Mouse (Mus musculus): ENCODE data around the gene Pdia2.
"Not testable (repeated sequence)": the region's sequence is repeated elsewhere in the genome, so short reads cannot be mapped to it uniquely, and the experiment has no call there.

Pdia2 gene

DNA sequence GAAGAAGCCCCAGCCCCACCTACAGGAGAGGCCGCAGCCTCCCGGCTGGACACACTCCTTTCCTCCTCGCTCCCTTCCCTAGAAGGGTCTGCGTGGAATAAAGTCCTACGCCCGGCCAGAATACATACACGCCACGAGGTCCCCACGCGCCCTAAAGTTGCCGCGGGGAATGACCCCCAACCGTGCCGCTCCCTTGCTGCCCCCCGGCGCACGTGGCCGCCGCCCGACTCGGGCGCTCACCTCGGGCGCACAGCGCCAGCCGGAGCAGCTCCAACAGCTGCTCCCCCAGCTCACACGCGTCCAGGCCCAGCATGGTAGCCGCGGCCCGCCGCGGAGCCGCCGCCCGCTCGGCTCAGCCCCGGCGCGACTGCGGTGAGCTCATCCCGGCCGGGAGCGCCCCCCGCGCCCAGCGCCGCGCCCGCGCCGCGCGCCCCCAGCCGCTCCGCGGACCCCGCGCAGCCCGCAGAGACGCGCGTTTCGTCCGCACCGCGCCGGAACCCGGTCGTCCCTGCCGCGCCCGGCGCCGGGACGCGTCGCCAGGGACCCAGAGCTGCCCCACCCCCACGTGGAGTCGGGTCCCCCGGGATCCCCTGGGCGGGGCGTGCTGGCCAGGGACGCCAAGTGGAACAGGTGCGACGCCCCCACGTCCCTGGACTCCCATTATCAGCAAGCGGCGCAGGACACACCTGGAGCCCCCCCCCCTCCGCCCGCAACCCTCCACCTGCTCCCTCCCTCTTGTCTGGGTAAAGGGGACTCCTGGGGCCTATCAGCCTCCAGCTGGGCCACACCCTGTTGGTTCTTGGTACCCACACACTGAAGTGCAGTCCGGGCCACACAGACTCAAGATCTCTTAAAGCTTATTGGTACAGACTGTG, 2.2 kb upstream of the Pdia2 start:
- DNase-seq: peak; percentile 32 to 51

DNA sequence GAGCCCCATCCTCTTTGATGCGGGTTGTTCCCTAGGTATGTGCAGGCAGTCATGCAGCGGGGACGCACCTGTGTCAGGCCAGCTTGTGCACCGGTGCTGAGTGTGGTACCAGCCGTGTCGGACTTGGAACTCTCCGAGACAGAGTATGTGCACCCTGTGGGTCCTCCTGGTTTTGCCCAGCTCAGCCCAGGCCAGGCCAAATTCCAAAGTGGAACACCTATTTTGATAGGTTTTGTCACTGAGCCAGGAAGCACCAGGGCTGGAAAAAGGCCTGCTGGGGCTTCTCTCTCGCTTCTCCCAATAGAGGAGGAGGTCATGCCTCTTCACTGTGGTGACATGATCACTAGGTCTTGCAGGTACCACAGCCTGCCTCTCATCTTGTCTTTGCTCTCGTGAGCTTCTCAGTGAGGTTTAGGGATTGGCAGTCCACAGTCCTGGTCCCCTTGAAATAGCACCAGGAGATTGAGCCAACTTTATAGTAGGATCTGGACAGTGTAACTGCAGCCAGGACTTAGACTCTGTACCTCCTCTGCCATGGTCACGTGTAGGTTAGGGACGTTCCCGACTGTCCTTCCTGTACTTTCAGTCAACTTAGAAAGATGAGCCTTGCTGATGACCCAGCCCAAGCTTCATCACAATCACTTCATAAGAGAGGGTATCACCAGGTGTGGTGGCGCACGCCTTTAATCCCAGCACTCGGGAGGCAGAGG, 6.3 kb downstream of the Pdia2 start:
- DNase-seq: no peak

DNA sequence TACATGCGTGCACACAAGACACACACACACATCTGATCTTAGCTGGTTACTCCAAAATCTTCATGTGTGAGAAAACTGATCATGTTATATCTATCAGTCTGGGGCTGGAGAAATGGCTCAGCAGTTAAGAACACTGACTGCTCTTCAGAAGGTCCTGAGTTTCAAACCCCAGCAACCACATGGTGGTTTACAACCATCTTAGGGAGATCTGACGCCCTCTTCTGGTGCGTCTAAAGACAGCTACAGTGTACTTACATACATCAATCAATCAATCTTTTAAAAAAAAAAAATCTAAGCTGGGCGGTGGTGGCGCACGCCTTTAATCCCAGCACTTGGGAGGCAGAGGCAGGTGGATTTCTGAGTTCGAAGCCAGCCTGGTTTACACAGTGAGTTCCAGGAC, 7.4 kb downstream of the Pdia2 start:
- DNase-seq: not testable (repeated sequence)

- DNase-seq: no peak
Measured at GRCm38 (mm10) chr17:26188091-26188805, 10.6 kb downstream of the Pdia2 start.

GRCm38 (mm10) chr17:26187592-26187991, 11.3 kb downstream of the Pdia2 start:
- no peak for DNase-seq

- no peak for DNase-seq
Measured at GRCm38 (mm10) chr17:26181179-26181578, 17.7 kb downstream of the Pdia2 start.

DNA sequence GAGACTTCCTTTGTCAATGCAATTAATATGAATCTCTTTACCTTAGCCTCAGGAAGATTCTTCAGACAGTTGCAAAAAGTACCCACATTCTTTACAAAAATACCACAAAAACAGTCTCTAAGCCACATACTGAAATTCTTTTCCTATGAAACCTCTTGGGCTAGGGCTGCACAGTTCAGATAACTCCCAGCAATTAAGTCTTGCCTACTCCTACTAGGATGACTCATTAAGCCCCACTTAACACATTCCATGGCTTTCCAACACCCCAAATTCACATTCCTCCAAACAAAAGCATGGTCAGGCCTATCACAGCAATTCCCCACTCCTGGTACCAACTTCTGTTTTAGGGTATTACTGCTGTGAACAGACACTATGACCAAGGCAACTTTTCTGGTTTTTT, 20.3 kb downstream of the Pdia2 start:
- DNase-seq: no peak

- not testable (repeated sequence) for DNase-seq
Measured at GRCm38 (mm10) chr17:26175248-26175647, 23.6 kb downstream of the Pdia2 start.

- no peak for DNase-seq
Measured at GRCm38 (mm10) chr17:26168039-26168438, 30.8 kb downstream of the Pdia2 start.

DNA sequence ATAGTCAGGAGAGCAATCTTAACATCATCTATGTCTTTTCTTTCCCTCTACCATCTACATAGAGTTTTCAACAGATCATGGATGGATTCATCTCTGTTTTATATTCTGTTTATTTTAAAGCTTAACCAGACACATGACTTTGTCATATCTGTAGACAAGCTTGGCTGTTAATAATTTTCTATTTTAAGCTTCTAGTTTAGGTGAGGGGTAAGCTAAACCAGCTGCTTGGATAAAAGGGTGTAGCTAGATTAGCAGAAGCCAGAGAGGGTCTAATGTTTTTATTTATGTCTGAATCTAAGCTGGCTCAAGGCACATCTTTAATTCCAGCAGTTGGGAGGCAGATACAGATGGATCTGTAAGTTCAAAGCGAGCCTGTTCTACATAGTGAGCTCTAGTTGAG, 36.2 kb downstream of the Pdia2 start:
- no peak for DNase-seq

DNA sequence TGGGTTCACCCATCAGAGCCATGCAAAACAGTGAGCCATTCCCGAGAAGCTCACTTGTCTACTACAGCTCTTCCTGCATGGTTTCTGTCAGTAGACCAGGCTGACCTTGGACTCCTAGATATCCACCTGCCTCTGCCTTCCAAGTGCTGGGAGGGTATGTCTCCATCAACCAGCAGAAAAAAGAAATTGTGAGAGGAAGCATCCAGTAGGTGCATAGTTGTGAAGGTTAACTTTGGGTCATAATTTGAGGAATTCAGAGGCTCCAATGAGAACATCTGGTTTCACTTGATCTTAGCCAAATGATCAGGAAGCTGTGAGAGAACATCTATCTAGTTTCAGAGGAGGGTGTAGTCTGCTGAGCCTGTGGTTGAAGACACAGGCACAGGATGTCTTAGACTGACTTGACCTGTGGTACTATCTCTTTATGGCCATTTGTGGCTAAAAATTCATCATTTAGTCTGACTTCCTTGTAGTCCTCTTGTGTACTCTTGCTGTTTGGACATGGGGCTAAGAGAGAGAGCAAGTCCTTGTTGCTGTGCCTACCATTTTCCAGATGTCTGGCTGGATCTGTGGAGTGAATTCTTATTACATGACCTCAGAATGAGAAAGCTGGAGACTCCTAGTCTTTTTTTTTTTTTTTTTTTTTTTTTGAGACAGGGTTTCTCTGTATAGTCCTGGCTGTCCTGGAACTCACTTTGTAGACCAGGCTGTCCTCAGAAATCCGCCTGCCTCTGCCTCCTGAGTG, 46.8 kb downstream of the Pdia2 start:
- no peak for DNase-seq

- DNase-seq: no peak
Measured at GRCm38 (mm10) chr17:26149056-26149455, 49.8 kb downstream of the Pdia2 start.

Measured in kidney, postnatal 4 days (tissue).